ENCODE assay signal across 8 mouse cellular contexts in genomic region chr10:68279516-68280501, GRCm38 (mm10). TPM values are rescaled to one million over a fixed set of nuclear protein-coding genes. Genes with fewer than 3 reads are reported as not detected.
A peak's percentile ranks its signal among the peaks of the same experiment; 100 is the strongest.
DNase-seq lines count a peak whose midpoint lies in the region; ATAC-seq and TF ChIP-seq lines count a peak whose summit lies in the region.

No protein-coding gene starts in this region.

- WGBS in hindbrain, postnatal 0 days = under 1% methylated on average over 41 of the region's 41 CpGs

- H3K9ac ChIP-seq in hindbrain, postnatal 0 days (replicated peaks; ENCODE audit: low read length) = peak overlapping the region; percentile 72

- no peaks in the 10 kb centered on the region for H3K36me3 ChIP-seq in hindbrain, postnatal 0 days (ENCODE audit: insufficient read depth, low read length)

- no peaks in the 10 kb centered on the region for H3K4me1 ChIP-seq in hindbrain, postnatal 0 days (ENCODE audit: insufficient read depth, low read length)

- H3K27me3 ChIP-seq in hindbrain, postnatal 0 days (ENCODE audit: insufficient read depth, low read length) = no peaks in the 10 kb centered on the region

- peak overlapping the region; percentile 95 for H3K4me2 ChIP-seq in hindbrain, postnatal 0 days (ENCODE audit: low read depth, low read length)

- H3K4me3 ChIP-seq in hindbrain, postnatal 0 days (ENCODE audit: low read length) = peak overlapping the region; percentile 66

- peak overlapping the region; percentile 89 for H3K27ac ChIP-seq in hindbrain, postnatal 0 days

- H3K9me3 ChIP-seq in hindbrain, postnatal 0 days (ENCODE audit: low read length) = no peaks in the 10 kb centered on the region

- peak; percentile 57 for DNase-seq in ZHBTc4 (ENCODE audit: low read depth, low spot score)
- DNase-seq in cerebellum, postnatal 25 days = peak; percentile 86
- peak; percentile 51 to 59 for DNase-seq in gastrocnemius, adult 8-10 months (ENCODE audit: low spot score in 2 of 2)
- DNase-seq in hindbrain, postnatal 0 days (ENCODE audit: low spot score) = peak; percentile 83
- DNase-seq in left cerebral cortex, adult 8-10 months (ENCODE audit: low spot score in 2 of 2) = peak; percentile 49 to 56
- peak; percentile 72 for DNase-seq in right cerebral cortex, postnatal 25 days
- peak; percentile 66 for DNase-seq in yolk sac, embryonic 10.5 days (ENCODE audit: low spot score)

- ATAC-seq in hindbrain, postnatal 0 days = no peak
- peak; percentile 30 for ATAC-seq in megakaryocyte, adult 5-6 weeks (ENCODE audit: poor library complexity, severe bottlenecking)

- no peak for TF ChIP-seq CTCF in hindbrain, postnatal 0 days (IDR thresholded peaks at IDR 0.05; ENCODE audit: low read depth)

RNA-seq across cellular contexts. Expression of gene Arid5b, which starts 1.3 kb away (rescaled TPM):
- 10 to 100 TPM; 10.1 to 12.5 (median 11.9) TPM for total RNA-seq in gastrocnemius, adult 8-10 months (2022)
- total RNA-seq in hindbrain, postnatal 0 days (2014; rRNA removed) = 12.7 and 13.8 TPM in 2 replicates
- polyA plus RNA-seq in hindbrain, postnatal 0 days (2015; fragmentation: Nextera tagmentation; extraction: Ambion mirVana) = 13.1 and 13.3 TPM in 2 replicates
- 10 to 100 TPM; 25.1 to 30.5 (median 26.5) TPM for total RNA-seq in left cerebral cortex, adult 8-10 months (2022)
- total RNA-seq in megakaryocyte, adult 5-6 weeks (2015) = 28.5 and 29.3 TPM in 2 replicates
- total RNA-seq in megakaryocyte, adult 5-6 weeks (2017) = 14.4 and 14.5 TPM in 2 replicates
